Mouse (Mus musculus) left cerebral cortex, postnatal 10 days (tissue): ENCODE measurements around the gene Duxf3. TPM values are rescaled to one million over a fixed set of nuclear protein-coding genes. Genes with fewer than 3 reads are reported as not detected.
"Not testable (repeated sequence)": the region's sequence is repeated elsewhere in the genome, so short reads cannot be mapped to it uniquely, and the experiment has no call there.

Experiments
- DNase-seq, 2 experiments: peaks; one replicate each; pipeline ENCODE4 v3.0.0; 2021 to 2022; ENCODE audit warnings: low spot score in 2 of 2, mixed read lengths in 1 of 2; ENCODE audit errors: extremely low spot score in 1 of 2
- intact Hi-C: fragments of 180-260 bp; cut with DNase I; formaldehyde crosslinking; loops from one replicate; pipeline ENCODE4 v1.15.1; 2025
- total RNA-seq, 2 experiments: library from RNA; stranded (reverse); gene quantifications; 2 replicates each; pipeline ENCODE4 v1.2.3; 2021

Gene Duxf3
- not detected for total RNA-seq

DNA sequence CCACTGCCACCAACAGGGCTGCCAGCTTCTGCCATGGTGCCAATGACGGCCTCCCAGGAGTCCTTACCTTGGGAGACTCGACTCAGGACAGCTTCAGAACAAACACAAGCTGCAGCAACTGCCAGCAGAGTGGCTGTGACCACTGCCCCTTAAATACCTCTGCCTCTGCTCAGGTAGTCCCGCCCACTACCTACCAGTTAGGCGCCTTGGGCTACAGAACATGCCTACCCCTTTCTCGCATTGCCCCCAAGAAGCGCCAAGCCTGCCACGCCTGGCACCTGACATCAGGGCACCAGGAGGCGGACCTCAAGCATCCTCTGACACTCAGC is at the start of gene Duxf3:
Gene Duxf3, minus strand, starts transcription at position 35 of the 329 bp plus-strand sequence.
- peak in 1 of 2 experiments; percentile 54 for DNase-seq
- intact Hi-C loops: not testable (repeated sequence)

DNA sequence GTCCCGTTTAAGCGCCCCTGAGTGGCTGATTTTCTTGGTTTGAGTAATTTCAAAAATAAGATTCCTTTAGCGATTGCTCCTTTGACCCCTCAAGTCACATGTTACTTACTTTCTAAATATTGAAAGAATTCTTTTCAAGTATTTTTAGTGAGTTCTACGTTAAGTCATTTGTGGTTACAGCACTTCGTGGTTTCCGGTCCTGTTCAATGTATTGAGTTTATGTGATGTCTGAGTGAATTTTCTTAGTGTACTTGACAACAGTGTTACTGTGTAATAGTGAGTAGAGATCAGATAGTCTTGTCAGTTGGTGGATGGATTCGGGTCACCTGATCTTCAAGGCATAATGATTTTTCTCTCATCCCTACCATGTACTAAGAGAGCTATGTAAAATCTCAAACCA is 49.8 kb upstream of the Duxf3 start:
- no peak for DNase-seq
- intact Hi-C loops: no loop called here

DNA sequence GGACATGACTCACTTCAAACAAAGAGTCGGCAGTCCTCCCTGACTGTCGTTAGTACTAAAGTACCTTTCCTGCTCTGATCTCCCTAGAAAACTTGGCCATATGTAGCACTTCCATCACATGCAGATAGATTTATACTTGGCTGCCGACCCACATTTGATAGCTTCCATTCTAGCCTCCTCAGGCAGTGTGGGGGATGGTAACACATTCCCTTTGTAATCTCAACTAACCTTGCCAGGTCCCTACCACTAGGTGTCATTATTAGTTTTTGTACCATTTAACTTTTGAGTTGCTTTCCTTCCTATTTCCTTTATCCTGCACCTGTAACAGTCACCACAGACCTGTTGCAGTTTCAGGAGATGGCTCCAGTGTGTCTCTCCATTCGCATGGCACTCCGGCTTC is 26.0 kb upstream of the Duxf3 start:
- intact Hi-C loops: no loop called here
- no peak for DNase-seq

DNA sequence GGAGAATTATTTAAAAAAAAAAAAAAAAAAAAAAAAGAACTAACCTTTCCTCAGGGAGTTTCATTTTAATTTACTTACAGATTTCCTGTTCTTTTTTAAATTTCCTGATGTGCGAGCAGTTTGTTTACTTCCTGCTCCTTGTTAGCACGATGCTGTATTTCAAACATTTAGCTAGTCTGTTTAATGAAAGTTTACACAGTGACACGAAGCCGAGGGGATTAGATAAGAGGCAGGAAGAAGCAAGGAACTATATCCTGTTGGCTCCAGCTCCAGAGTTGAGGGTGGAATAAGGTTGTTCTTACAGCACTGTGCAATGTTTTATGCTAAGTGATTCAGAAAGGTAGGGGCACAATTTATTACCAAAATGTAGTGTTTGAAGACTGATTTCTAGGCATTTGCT is 23.5 kb upstream of the Duxf3 start:
- no peak for DNase-seq
- intact Hi-C loops: no loop called here

DNA sequence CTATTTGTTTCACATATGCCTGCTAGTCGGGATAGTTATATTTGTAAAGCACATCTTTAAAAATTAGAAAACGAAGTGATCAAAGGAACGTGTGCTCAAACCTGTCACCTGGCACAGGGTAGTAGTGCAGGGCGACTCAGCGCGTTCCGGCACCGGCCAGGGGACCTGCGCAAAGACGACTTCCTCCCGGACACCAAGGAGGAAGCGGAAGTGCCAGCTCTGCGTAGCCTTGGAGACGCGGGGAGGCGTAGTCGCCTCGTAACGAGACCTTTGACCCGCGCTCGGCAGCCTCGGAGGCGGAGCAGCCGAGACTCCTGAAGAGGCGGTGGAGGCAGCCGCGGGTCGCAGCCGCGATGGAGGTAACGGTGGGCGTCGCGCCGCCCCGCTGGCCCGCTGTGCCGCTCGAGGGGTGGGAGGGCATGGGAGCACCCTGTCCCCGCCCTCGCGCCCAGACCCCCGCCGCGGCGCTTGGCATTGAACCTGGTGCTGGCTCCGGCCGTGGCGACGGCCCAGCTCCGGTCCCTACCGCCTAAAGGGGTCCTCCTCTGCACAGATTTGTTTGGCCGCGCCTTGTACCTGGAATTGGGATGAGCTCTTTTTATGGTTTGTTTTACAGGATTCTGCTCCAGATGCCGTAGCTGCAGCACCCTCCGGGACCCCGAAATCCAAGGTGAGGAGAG is 22.9 kb upstream of the Duxf3 start, which contains the start of gene Gcc2:
Gene Gcc2, plus strand, starts transcription at position 285 of the 680 bp plus-strand sequence.
- intact Hi-C loops: no loop called here
- DNase-seq: peak; percentile 90 to 96

DNA sequence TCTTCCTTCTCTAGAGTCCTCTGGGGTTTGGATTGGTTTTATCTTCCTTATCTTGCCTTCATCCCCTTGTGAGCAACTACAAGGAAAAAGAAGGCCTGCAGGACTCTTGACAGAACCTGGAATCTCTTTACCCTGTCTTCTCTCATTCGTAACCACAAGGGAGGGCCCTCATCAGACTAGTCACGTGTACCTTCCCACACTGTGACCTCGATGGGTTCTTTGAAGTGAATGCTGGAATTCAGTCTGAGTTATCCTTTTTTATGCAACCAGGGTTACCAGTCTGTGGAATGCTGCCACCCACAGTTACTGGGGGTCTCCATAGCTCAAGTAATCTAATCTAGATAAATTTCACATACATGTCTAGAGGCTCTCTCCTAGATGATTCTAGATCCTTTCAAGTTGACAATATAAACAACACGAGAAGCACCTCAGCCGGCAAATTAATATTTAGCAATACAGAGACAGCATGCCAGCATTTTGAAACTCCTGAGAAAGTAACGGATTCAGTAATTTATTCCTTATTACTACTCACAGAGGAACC is 22.2 kb upstream of the Duxf3 start:
- intact Hi-C loops: no loop called here

DNA sequence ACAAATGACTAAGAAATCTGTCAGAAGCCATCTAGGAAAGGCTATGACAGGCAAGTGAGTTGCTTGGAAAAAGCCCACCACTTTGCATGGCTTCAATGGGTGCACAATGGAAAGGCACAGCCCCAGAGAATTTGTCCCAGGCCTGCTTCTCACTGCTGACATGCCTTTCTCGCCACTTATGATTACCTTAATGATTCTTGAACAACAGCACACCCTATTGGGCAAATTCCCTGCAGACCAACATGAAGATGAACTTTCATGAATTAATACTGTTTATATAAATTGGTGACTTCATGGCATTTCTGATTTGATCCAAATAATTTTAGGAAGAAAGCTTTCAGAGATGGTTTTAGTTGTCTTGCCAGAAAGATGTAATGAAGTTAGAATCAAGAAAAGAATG is 17.1 kb upstream of the Duxf3 start:
- DNase-seq: no peak
- intact Hi-C loops: no loop called here

More for the DNA sequence above, 22.2 kb upstream of the Duxf3 start:
- no peak for DNase-seq

DNA sequence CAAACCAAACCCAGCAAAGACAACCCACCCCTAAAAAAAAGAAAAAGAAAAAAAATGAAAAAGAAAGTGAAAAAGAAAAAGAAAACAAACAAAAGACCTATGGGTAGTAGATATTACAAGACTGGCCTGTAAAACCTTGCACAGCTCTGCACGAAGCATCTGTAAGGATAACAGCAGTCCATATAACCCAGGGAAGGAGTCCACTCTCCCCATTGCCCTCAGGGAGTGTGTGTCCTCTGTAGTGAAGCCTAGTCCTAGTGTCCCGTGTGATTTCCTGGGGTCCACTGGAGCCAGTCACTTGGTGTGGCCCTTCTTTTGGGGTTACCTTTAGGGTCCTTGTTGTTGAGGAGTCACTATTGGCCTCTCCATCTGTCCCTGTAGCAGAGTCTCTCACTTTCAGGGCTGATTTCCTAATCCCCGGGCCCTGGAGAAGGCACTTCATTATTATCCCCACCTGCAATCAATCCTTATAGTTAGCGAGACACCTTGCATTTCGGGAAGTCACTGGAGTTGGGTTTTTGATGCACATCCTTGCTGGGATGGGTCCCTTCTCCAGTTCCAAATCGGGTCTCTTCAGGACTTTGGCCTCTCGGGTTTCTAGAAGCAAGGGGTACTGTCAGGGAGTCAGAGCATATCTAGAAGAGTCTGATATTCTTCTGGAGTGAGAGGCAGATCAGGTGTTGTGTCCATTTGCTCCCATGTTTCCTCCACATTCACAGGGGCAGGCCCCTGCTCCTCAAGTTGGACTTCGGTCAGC is 6.7 kb upstream of the Duxf3 start:
- peak in 1 of 2 experiments; percentile 67 for DNase-seq
- intact Hi-C loops: not testable (repeated sequence)

DNA sequence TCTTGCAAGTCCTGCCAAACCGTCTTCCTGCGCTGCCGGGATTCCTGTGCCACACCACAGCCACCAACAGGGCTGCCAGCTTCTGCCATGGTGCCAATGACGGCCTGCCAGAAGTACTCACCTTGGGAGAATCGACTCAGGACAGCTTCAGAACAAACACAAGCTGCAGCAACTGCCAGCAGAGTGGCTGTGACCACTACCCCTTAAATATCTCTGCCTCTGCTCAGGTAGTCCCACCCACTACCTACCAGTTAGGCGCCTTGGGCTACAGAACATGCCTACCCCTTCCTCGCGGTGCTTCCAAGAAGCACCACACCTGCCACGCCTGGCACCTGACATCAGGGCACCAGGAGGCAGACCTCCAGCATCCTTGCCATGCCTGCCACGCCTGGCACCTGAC is 4.1 kb upstream of the Duxf3 start, which contains the start of gene Gm4981:
Gene Gm4981, minus strand, starts transcription at position 89 of the 400 bp plus-strand sequence.
- intact Hi-C loops: no loop called here
- no peak for DNase-seq

DNA sequence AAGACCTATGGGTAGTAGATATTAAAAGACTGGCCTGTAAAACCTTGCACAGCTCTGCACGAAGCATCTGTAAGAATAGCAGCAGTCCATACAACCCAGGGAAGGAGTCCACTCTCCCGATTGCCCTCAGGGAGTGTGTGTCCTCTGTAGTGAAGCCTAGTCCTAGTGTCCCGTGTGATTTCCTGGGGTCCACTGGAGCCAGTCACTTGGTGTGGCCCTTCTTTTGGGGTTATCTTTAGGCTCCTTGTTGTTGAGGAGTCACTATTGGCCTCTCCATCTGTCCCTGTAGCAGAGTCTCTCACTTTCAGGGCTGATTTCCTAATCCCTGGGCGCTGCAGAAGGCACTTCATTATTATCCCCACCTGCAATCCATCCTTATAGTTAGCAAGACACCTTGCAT is 2.5 kb upstream of the Duxf3 start:
- intact Hi-C loops, DNase-seq: not testable (repeated sequence)

DNA sequence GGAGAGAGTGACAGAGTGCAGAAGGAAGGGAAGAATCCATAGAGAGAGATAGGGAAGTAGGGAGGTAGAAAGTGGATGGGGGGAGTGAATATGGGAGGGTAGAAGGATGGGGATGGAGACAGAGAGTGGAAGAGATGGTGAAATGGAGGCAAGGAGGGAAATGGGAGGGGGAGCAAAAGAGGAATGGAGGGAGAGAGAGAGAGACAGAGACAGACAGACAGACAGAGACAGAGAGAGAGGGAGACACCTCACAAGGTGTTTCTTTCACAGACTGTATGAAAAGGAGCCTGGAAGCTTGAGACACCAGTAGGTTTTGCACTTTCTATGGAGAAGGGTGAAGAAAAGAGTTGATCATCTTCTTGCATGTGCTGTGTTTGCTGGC is 1.3 kb upstream of the Duxf3 start:
- intact Hi-C loops, DNase-seq: not testable (repeated sequence)

DNA sequence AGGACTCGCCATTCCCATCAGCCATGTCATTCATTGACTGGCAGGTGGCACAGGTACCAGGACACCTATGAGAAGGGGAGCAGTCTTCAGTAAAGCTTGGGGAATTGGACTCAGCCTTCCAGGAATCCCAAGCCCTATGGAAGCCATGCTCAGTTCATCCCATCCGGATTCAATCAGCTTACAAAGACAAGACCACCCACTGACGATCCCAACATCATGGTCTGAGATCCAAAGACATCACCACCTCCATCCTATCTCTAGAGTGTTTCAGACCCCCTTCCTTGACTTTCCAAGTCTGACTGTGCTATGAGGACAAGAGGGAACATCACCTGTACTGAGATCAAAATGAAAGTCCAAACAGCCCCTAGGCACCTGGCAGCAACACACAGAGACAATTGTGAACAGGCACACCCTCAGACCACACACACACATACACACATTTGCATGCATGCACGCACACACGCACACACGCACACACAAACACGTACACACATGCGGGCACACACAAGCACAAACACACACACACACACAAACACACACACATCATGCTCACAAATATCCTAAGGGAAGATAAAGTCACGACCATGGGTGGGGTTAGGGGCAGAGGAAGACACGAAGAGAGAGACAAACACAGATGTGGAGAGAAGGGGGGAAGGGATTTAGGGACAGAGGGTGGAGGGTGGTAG is 722 bp upstream of the Duxf3 start:
- DNase-seq: not testable (repeated sequence)

DNA sequence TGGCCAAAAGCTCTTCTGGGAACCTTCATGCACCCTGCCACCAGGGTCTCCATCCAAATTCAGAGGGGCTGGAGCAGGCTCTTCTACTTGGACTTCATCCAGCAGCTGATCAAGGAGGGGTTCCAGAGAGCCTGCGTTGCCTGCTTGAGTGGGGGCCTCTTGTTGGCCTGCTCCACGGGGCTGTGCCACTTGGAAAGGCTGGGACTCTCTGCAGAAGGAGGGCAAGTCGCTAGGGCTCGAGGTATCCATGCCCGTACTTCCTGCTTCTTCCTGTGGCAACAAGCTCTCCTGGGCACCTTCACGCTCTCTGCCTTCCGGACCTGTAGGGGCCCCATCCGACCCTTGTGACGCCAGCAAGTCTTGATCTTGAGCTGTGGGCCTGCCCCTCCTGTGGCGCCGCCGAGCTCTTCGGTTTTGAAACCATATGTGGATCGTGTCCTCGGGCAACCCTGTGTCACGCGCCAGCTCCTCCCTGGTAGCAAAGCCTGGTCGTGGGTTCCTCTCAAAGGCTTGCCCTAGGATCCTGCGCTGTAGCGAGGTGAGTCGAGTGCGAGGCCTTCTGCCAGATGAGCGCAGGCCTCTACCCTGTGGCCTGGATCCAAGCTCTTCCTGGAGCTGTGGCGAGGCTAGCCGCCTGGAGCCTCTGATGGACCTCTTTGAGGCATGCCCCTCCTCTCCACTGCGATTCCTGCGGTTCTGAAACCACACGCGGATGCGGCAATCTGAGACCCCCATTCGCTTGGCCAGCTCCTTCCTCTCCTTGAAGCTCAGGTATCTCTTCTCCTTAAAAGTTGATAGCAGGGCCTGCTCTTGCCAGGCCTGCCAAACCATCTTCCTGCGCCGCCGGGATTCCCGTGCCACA is 465 bp downstream of the Duxf3 start:
- intact Hi-C loops: not testable (repeated sequence)
- DNase-seq: peak; percentile 68 to 93

More for the DNA sequence above, 722 bp upstream of the Duxf3 start:
- intact Hi-C loops: not testable (repeated sequence)

DNA sequence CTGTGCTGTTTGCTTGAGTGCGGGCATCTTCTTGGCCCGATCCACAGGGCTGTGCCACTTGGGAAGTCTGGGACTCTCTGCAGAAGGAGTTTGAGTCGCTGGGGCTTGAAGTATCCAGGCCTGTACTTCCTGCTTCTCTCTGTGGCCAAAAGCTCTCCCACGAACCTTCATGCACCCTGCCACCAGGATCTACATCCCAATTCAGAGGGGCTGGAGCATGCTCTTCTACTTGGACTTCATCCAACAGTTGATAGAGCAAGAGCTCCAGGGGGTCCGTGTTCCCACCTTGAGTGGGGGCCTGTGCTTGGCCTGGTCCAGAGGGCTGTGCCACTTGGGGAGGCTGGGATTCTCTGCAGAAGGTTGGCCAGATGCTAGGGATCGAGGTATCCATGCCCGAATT is 1.4 kb downstream of the Duxf3 start:
- DNase-seq: peak in 1 of 2 experiments; percentile 69
- intact Hi-C loops: not testable (repeated sequence)

DNA sequence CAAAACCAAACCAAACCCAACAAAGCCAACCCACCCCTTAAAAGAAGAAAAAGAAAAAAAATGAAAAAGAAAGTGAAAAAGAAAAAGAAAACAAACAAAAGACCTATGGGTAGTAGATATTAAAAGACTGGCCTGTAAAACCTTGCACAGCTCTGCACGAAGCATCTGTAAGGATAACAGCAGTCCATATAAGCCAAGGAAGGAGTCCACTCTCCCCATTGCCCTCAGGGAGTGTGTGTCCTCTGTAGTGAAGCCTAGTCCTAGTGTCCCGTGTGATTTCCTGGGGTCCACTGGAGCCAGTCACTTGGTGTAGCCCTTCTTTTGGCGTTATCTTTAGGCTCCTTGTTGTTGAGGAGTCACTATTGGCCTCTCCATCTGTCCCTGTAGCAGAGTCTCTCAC is 2.5 kb downstream of the Duxf3 start:
- intact Hi-C loops, DNase-seq: not testable (repeated sequence)

DNA sequence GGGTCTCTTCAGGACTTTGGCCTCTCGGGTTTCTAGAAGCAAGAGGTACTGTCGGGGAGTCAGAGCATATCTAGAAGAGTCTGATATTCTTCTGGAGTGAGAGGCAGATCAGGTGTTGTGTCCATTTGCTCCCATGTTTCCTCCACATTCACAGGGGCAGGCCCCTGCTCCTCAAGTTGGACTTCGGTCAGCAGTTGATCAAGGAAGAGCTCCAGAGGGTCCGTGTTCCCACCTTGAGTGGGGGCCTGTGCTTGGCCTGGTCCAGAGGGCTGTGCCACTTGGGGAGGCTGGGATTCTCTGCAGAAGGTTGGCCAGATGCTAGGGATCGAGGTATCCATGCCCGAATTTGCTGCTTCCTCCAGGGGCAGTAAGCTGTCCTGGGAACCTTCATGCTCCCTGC is 4.7 kb downstream of the Duxf3 start:
- intact Hi-C loops: not testable (repeated sequence)

DNA sequence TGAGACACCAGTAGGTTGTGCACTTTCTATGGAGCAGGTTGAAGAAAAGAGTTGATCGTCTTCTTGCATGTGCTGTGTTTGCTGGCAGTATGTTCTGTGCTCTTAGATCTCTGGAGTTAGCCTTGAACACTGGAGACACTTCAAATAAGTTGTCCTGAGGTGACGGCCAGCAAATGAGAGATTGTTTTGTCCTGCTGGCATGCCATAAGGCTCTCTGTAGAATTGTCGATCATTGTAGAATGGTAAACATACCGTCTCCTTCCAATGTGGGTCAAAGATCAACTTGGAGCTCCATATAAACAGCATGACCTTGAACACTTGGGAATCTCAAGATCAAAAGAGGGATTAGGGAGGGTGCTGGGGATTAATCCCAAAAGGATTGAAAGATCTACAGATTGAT is 6.1 kb downstream of the Duxf3 start:
- intact Hi-C loops, DNase-seq: not testable (repeated sequence)

More for the DNA sequence above, 4.7 kb downstream of the Duxf3 start:
- DNase-seq: not testable (repeated sequence)
